25 mouse cellular contexts compared by ENCODE assay signal in the genomic region with DNA sequence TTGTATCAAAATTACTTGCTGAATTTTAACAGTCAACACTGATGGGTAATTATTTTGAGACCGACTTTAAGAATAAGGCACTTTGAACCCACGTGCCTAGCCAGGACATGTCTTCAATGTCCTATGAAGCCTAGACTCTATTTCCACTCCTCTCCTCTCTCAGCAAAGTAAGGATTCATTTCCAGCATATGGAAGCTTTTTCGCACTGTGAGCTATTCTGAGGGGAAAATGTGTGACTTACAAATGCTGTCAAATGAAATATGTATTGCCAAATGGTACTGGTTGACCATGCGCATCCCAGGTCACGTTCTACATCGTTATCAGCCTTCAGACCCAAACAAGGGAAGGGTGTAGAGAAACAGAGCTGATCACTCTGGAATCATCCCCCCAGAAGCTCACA. TPM values are rescaled to one million over a fixed set of nuclear protein-coding genes. Genes with fewer than 3 reads are reported as not detected.
DNase-seq lines count a peak whose midpoint lies in the region; ATAC-seq and TF ChIP-seq lines count a peak whose summit lies in the region.
"Had no signal": no experiment of that assay in that cellular context is flagged by ENCODE, and none has a peak within 500 bp of the region (broad histone marks: within the 10 kb centered on the region; RNA-seq: fewer than 3 reads in every experiment).

No protein-coding gene starts in this region.

- H3K4me1 ChIP-seq in forebrain, postnatal 0 days (ENCODE audit: insufficient read depth), result peaks cover 3% of the 10 kb centered on the region; the same call in 1 of the 2 replicates
- no peaks in the 10 kb centered on the region for H3K4me1 ChIP-seq in forebrain, embryonic 15.5 days

- ATAC-seq in forebrain, postnatal 0 days, result peak; percentile 18; the same call in 1 of the 2 replicates
- no peak for ATAC-seq in forebrain, embryonic 15.5 days (replicated peaks)
- ATAC-seq in frontal cortex, adult (ENCODE audit: low TSS enrichment), result peak; percentile 50
- ATAC-seq: activated CD4-positive, CD25-positive, alpha-beta regulatory T cell, adult 4 months; CD4-positive, CD25-positive, alpha-beta regulatory T cell, adult 4 months; Patski had no signal

- H3K9me3 ChIP-seq in forebrain, postnatal 0 days (ENCODE audit: low read length), result no peaks in the 10 kb centered on the region
- H3K9me3 ChIP-seq in forebrain, embryonic 15.5 days, result no peaks in the 10 kb centered on the region
- H3K9me3 ChIP-seq: G1E had no signal

- H3K9ac ChIP-seq in forebrain, postnatal 0 days, result no peak overlapping the region
- H3K9ac ChIP-seq in forebrain, embryonic 15.5 days (replicated peaks), result no peak overlapping the region

- no peak for TF ChIP-seq CTCF in forebrain, postnatal 0 days (IDR thresholded peaks at IDR 0.05; ENCODE audit: low read depth)

- no peaks in the 10 kb centered on the region for H3K27me3 ChIP-seq in forebrain, postnatal 0 days (ENCODE audit: insufficient read depth, low read length)
- H3K27me3 ChIP-seq in forebrain, embryonic 15.5 days, result no peaks in the 10 kb centered on the region
- H3K27me3 ChIP-seq: CH12.LX, Patski had no signal

- H3K27ac ChIP-seq in forebrain, postnatal 0 days (ENCODE audit: low read depth, low read length), result no peak overlapping the region
- no peak overlapping the region for H3K27ac ChIP-seq in forebrain, embryonic 15.5 days (replicated peaks)

- H3K36me3 ChIP-seq in forebrain, postnatal 0 days (ENCODE audit: insufficient read depth), result no peaks in the 10 kb centered on the region
- H3K36me3 ChIP-seq in forebrain, embryonic 15.5 days, result no peaks in the 10 kb centered on the region
- H3K36me3 ChIP-seq: G1E had no signal

- H3K4me3 ChIP-seq in forebrain, postnatal 0 days (ENCODE audit: low read depth, low read length), result no peak overlapping the region
- no peak overlapping the region for H3K4me3 ChIP-seq in forebrain, embryonic 15.5 days

- intact Hi-C loops in left cerebral cortex, postnatal 14 days (cut with DNase I), result no loop called here

- no peak overlapping the region for H3K4me2 ChIP-seq in forebrain, postnatal 0 days (ENCODE audit: low read depth)
- H3K4me2 ChIP-seq in forebrain, embryonic 15.5 days (replicated peaks), result no peak overlapping the region

- peak; percentile 9 for DNase-seq in forebrain, postnatal 0 days
- DNase-seq in frontal cortex, postnatal 25 days (ENCODE audit: low spot score in 2 of 2), result no peak
- peak; percentile 11 to 15 for DNase-seq in left cerebral cortex, postnatal 14 days (ENCODE audit: low spot score in 2 of 2)
- DNase-seq in left cerebral cortex, adult 18-20 months (ENCODE audit: low spot score in 2 of 2), result no peak
- peak; percentile 27 for DNase-seq in brain, adult 2 months (ENCODE audit: low read depth, low spot score)
- DNase-seq in spleen, postnatal 14 days (ENCODE audit: low spot score in 2 of 2), result no peak
- DNase-seq: adrenal gland, adult 2 months; adrenal gland, adult 8-10 months; adrenal gland, postnatal 10 days; adrenal gland, postnatal 14 days; adrenal gland, postnatal 25 days; adrenal gland, postnatal 36 days; B cell, adult 2 months; cerebellum, adult 11 months; cerebellum, adult 11-12 months; cerebellum, adult 18-20 months had no signal

- 77% methylated on average over 6 of the region's 6 CpGs for WGBS in forebrain, postnatal 0 days
- WGBS in forebrain, embryonic 15.5 days, result 89% methylated on average over 6 of the region's 6 CpGs

RNA-seq across cellular contexts. Expression of a gene that starts 23.5 kb away (rescaled TPM):
- 16.3 and 23.1 TPM in 2 replicates for total RNA-seq in forebrain, postnatal 0 days (2014; rRNA removed)
- polyA plus RNA-seq in forebrain, postnatal 0 days (2015; fragmentation: Nextera tagmentation; extraction: Ambion mirVana), result 9.7 and 11.3 TPM in 2 replicates
- 5.2 and 5.7 TPM in 2 replicates for polyA plus RNA-seq in forebrain, embryonic 15.5 days (2015; fragmentation: Nextera tagmentation; extraction: Ambion mirVana)
- total RNA-seq in left cerebral cortex, postnatal 14 days (2021), result 10 to 100 TPM in 1 of 2 experiments, 1 to 10 TPM in 1; 9.3 to 12.7 TPM
- total RNA-seq in left cerebral cortex, adult 18-20 months (2021), result 10 to 100 TPM; 10.4 to 11.1 TPM
- total RNA-seq: adrenal gland, adult 18-20 months; adrenal gland, adult 2 months; adrenal gland, adult 8-10 months; adrenal gland, postnatal 14 days; adrenal gland, postnatal 25 days; adrenal gland, postnatal 36 days; CH12.LX; MEL had no signal
- polyA plus RNA-seq: adrenal gland, adult 2 months; G1E had no signal

Comparison
In these comparisons a context has a peak if more than half of its experiments do, and no peak if none do; other contexts are left out.
1. DNase-seq: peak in forebrain, postnatal 0 days (single experiment), left cerebral cortex, postnatal 14 days (2 of 2) and brain, adult 2 months (single experiment); none in frontal cortex, postnatal 25 days (0 of 2), left cerebral cortex, adult 18-20 months (0 of 2) and spleen, postnatal 14 days (0 of 2).